Mouse (Mus musculus) lung, postnatal 14 days (tissue): ENCODE results near the gene Pdlim4.
A peak's percentile ranks its signal among the peaks of the same experiment; 100 is the strongest.

ENCODE experiments used
- DNase-seq: peaks from one replicate; pipeline ENCODE4 v3.0.0; 2021

The Pdlim4 gene

GRCm38 (mm10) chr11:54090091-54090879 is 21.5 kb upstream of the Pdlim4 start:
- DNase-seq = no peak

- peak; percentile 88 for DNase-seq
Measured at GRCm38 (mm10) chr11:54088947-54089317, 20.1 kb upstream of the Pdlim4 start.

- DNase-seq = no peak
Measured at GRCm38 (mm10) chr11:54088253-54088946, 19.6 kb upstream of the Pdlim4 start.

- DNase-seq = no peak
Measured at GRCm38 (mm10) chr11:54085816-54086215, 17.0 kb upstream of the Pdlim4 start.

GRCm38 (mm10) chr11:54084976-54085375 is 16.2 kb upstream of the Pdlim4 start:
- no peak for DNase-seq

GRCm38 (mm10) chr11:54082725-54083124 is 13.9 kb upstream of the Pdlim4 start:
- DNase-seq = no peak

- DNase-seq = no peak
Measured at GRCm38 (mm10) chr11:54080435-54080834, 11.6 kb upstream of the Pdlim4 start.

GRCm38 (mm10) chr11:54076101-54076500 is 7.3 kb upstream of the Pdlim4 start:
- DNase-seq = no peak

GRCm38 (mm10) chr11:54075353-54075752 is 6.5 kb upstream of the Pdlim4 start:
- DNase-seq = no peak

- no peak for DNase-seq
Measured at GRCm38 (mm10) chr11:54073291-54073690, 4.5 kb upstream of the Pdlim4 start.

- no peak for DNase-seq
Measured at GRCm38 (mm10) chr11:54071726-54072445, 3.1 kb upstream of the Pdlim4 start.

GRCm38 (mm10) chr11:54067996-54068519 is 756 bp downstream of the Pdlim4 start:
- DNase-seq = no peak

GRCm38 (mm10) chr11:54067318-54067995 is 1.4 kb downstream of the Pdlim4 start:
- peak; percentile 59 for DNase-seq

- DNase-seq = no peak
Measured at GRCm38 (mm10) chr11:54066400-54066799, 2.4 kb downstream of the Pdlim4 start.

GRCm38 (mm10) chr11:54065915-54066178 is 3.0 kb downstream of the Pdlim4 start:
- no peak for DNase-seq

GRCm38 (mm10) chr11:54065106-54065914 is 3.5 kb downstream of the Pdlim4 start:
- DNase-seq = no peak

- DNase-seq = no peak
Measured at GRCm38 (mm10) chr11:54064412-54064978, 4.3 kb downstream of the Pdlim4 start.

- no peak for DNase-seq
Measured at GRCm38 (mm10) chr11:54063472-54063775, 5.4 kb downstream of the Pdlim4 start.

GRCm38 (mm10) chr11:54062753-54063471 is 5.9 kb downstream of the Pdlim4 start:
- DNase-seq = no peak

- DNase-seq = peak; percentile 32
Measured at GRCm38 (mm10) chr11:54062086-54062752, 6.6 kb downstream of the Pdlim4 start.

GRCm38 (mm10) chr11:54060316-54060715 is 8.5 kb downstream of the Pdlim4 start:
- DNase-seq = peak; percentile 44
